Mouse (Mus musculus): Measurements from ENCODE around the gene Gstm4.
"Not testable (repeated sequence)": the region's sequence is repeated elsewhere in the genome, so short reads cannot be mapped to it uniquely, and the experiment has no call there.

The Gstm4 gene

GRCm38 (mm10) chr3:108070295-108071293 is 25.9 kb upstream of the Gstm4 start:
- peak in 1 of 2 experiments; percentile 63 for DNase-seq (ENCODE audit: low spot score in 2 of 2)

GRCm38 (mm10) chr3:108069231-108069870 is 24.7 kb upstream of the Gstm4 start:
- peak; percentile 40 to 48 for DNase-seq (ENCODE audit: low spot score in 2 of 2)

- no peak for DNase-seq (ENCODE audit: low spot score in 2 of 2)
Observed at GRCm38 (mm10) chr3:108068826-108069225, 24.1 kb upstream of the Gstm4 start.

- no peak for DNase-seq (ENCODE audit: low spot score in 2 of 2)
Observed at GRCm38 (mm10) chr3:108067370-108067934, 22.8 kb upstream of the Gstm4 start.

GRCm38 (mm10) chr3:108065551-108065950 is 20.9 kb upstream of the Gstm4 start:
- no peak for DNase-seq (ENCODE audit: low spot score in 2 of 2)

GRCm38 (mm10) chr3:108064672-108065071 is 20.0 kb upstream of the Gstm4 start:
- no peak for DNase-seq (ENCODE audit: low spot score in 2 of 2)

- no peak for DNase-seq (ENCODE audit: low spot score in 2 of 2)
Observed at GRCm38 (mm10) chr3:108062648-108063047, 18.0 kb upstream of the Gstm4 start.

- DNase-seq (ENCODE audit: low spot score in 2 of 2): peak; percentile 34 to 68
Observed at GRCm38 (mm10) chr3:108061420-108061819, 16.7 kb upstream of the Gstm4 start.

- DNase-seq (ENCODE audit: low spot score in 2 of 2): no peak
Observed at GRCm38 (mm10) chr3:108050493-108050892, 5.8 kb upstream of the Gstm4 start.

GRCm38 (mm10) chr3:108048306-108048705 is 3.6 kb upstream of the Gstm4 start:
- no peak for DNase-seq (ENCODE audit: low spot score in 2 of 2)

- DNase-seq (ENCODE audit: low spot score in 2 of 2): no peak
Observed at GRCm38 (mm10) chr3:108046944-108047655, 2.4 kb upstream of the Gstm4 start.

- DNase-seq (ENCODE audit: low spot score in 2 of 2): peak; percentile 53 to 58
Observed at GRCm38 (mm10) chr3:108033156-108033555, 11.5 kb downstream of the Gstm4 start.

GRCm38 (mm10) chr3:108032113-108032512 is 12.6 kb downstream of the Gstm4 start:
- no peak for DNase-seq (ENCODE audit: low spot score in 2 of 2)

GRCm38 (mm10) chr3:108028641-108029365 is 15.9 kb downstream of the Gstm4 start:
- no peak for DNase-seq (ENCODE audit: low spot score in 2 of 2)

- no peak for DNase-seq (ENCODE audit: low spot score in 2 of 2)
Observed at GRCm38 (mm10) chr3:108026597-108026996, 18.1 kb downstream of the Gstm4 start.

GRCm38 (mm10) chr3:108026049-108026448 is 18.6 kb downstream of the Gstm4 start:
- no peak for DNase-seq (ENCODE audit: low spot score in 2 of 2)

GRCm38 (mm10) chr3:108025318-108025717 is 19.4 kb downstream of the Gstm4 start:
- no peak for DNase-seq (ENCODE audit: low spot score in 2 of 2)

- DNase-seq (ENCODE audit: low spot score in 2 of 2): peak; percentile 55
Observed at GRCm38 (mm10) chr3:108022650-108023049, 22.0 kb downstream of the Gstm4 start.

- not testable (repeated sequence) for DNase-seq (ENCODE audit: low spot score in 2 of 2)
Observed at GRCm38 (mm10) chr3:108020351-108021022, 24.2 kb downstream of the Gstm4 start.

GRCm38 (mm10) chr3:108019226-108019625 is 25.5 kb downstream of the Gstm4 start:
- peak; percentile 30 to 39 for DNase-seq (ENCODE audit: low spot score in 2 of 2)
